ENCODE assay signal across 9 mouse cellular contexts in genomic region chr6:85302326-85303055, GRCm38 (mm10). TPM values are rescaled to one million over a fixed set of nuclear protein-coding genes. Genes with fewer than 3 reads are reported as not detected.
A peak's percentile ranks its signal among the peaks of the same experiment; 100 is the strongest.
DNase-seq lines count a peak whose midpoint lies in the region; ATAC-seq and TF ChIP-seq lines count a peak whose summit lies in the region.
"Had no signal": no experiment of that assay in that cellular context is flagged by ENCODE, and none has a peak within 500 bp of the region (broad histone marks: within the 10 kb centered on the region; RNA-seq: fewer than 3 reads in every experiment).

No protein-coding gene starts in this region.

- peak; percentile 53; the same call in 1 of the 2 replicates for ATAC-seq in intestine, embryonic 16.5 days
- ATAC-seq in intestine, postnatal 0 days, result no peak
- no peak for ATAC-seq in stomach, embryonic 14.5 days (ENCODE audit: insufficient number of reproducible peaks, insufficient read depth, low FRiP score, low read depth)

- no peak overlapping the region for H3K27ac ChIP-seq in intestine, embryonic 16.5 days (ENCODE audit: low read length)
- H3K27ac ChIP-seq in intestine, postnatal 0 days (ENCODE audit: low read depth, low read length), result no peak overlapping the region
- H3K27ac ChIP-seq in embryonic facial prominence, embryonic 10.5 days (replicated peaks), result peak overlapping the region; percentile 40; the same call in 1 of the 2 replicates
- 0 out of 2 replicates have a peak overlapping the region, but pooled peaks have one; percentile 11 for H3K27ac ChIP-seq in stomach, embryonic 14.5 days (ENCODE audit: low read length)
- H3K27ac ChIP-seq: neural tube, embryonic 12.5 days had no signal

- WGBS in intestine, embryonic 16.5 days, result 72% methylated on average over 3 of the region's 3 CpGs
- 76% methylated on average over 3 of the region's 3 CpGs for WGBS in intestine, postnatal 0 days
- WGBS in embryonic facial prominence, embryonic 10.5 days, result 63% methylated on average over 3 of the region's 3 CpGs
- 58% methylated on average over 3 of the region's 3 CpGs for whole genome bisulfite sequencing in stomach, embryonic 14.5 days

- H3K4me2 ChIP-seq in intestine, embryonic 16.5 days (ENCODE audit: low read depth, low read length), result no peak overlapping the region
- no peak overlapping the region for H3K4me2 ChIP-seq in intestine, postnatal 0 days (replicated peaks; ENCODE audit: low read depth)
- H3K4me2 ChIP-seq in stomach, embryonic 14.5 days (replicated peaks; ENCODE audit: low read depth, low read length), result no peak overlapping the region
- H3K4me2 ChIP-seq: neural tube, embryonic 12.5 days had no signal

- no peak for TF ChIP-seq CTCF in intestine, postnatal 0 days (IDR thresholded peaks at IDR 0.05; ENCODE audit: low read depth)

- H3K9me3 ChIP-seq in intestine, embryonic 16.5 days (ENCODE audit: control insufficient read depth, low read length), result no peaks in the 10 kb centered on the region
- no peaks in the 10 kb centered on the region for H3K9me3 ChIP-seq in intestine, postnatal 0 days (ENCODE audit: control insufficient read depth)
- no peaks in the 10 kb centered on the region for H3K9me3 ChIP-seq in embryonic facial prominence, embryonic 10.5 days
- no peaks in the 10 kb centered on the region for H3K9me3 ChIP-seq in stomach, embryonic 14.5 days (ENCODE audit: control insufficient read depth, low read depth, low read length)
- H3K9me3 ChIP-seq: neural tube, embryonic 12.5 days had no signal

- H3K36me3 ChIP-seq in intestine, embryonic 16.5 days (ENCODE audit: control insufficient read depth, insufficient read depth, low read length), result no peaks in the 10 kb centered on the region
- H3K36me3 ChIP-seq in intestine, postnatal 0 days (ENCODE audit: control insufficient read depth, insufficient read depth), result no peaks in the 10 kb centered on the region
- H3K36me3 ChIP-seq in embryonic facial prominence, embryonic 10.5 days (replicated peaks), result no peaks in the 10 kb centered on the region
- no peaks in the 10 kb centered on the region for H3K36me3 ChIP-seq in stomach, embryonic 14.5 days (ENCODE audit: control insufficient read depth, insufficient read depth, low read length)
- H3K36me3 ChIP-seq: neural tube, embryonic 12.5 days had no signal

- H3K27me3 ChIP-seq in intestine, embryonic 16.5 days (replicated peaks; ENCODE audit: control insufficient read depth, insufficient read depth, low read length), result no peaks in the 10 kb centered on the region
- no peaks in the 10 kb centered on the region for H3K27me3 ChIP-seq in intestine, postnatal 0 days (replicated peaks; ENCODE audit: control insufficient read depth, insufficient read depth, low read length)
- H3K27me3 ChIP-seq in embryonic facial prominence, embryonic 10.5 days (replicated peaks; ENCODE audit: low read depth, poor library complexity, severe bottlenecking), result no peaks in the 10 kb centered on the region
- H3K27me3 ChIP-seq in stomach, embryonic 14.5 days (ENCODE audit: control insufficient read depth, insufficient read depth, low read length), result no peaks in the 10 kb centered on the region
- H3K27me3 ChIP-seq: neural tube, embryonic 12.5 days had no signal

- DNase-seq in embryonic facial prominence, embryonic 10.5 days (ENCODE audit: low spot score), result no peak
- peak; percentile 56 to 69 for DNase-seq in heart, adult 9 months (ENCODE audit: low spot score in 2 of 2)
- peak; percentile 18 to 38 for DNase-seq in kidney, postnatal 4 days
- peak; percentile 63 for DNase-seq in lung, postnatal 10 days
- DNase-seq in thymus, postnatal 10 days (ENCODE audit: low spot score in 2 of 2), result no peak

- no peak overlapping the region for H3K9ac ChIP-seq in intestine, embryonic 16.5 days (ENCODE audit: low read depth, low read length)
- H3K9ac ChIP-seq in intestine, postnatal 0 days (ENCODE audit: low read depth, low read length), result no peak overlapping the region
- H3K9ac ChIP-seq in stomach, embryonic 14.5 days (replicated peaks; ENCODE audit: low read depth, low read length), result no peak overlapping the region
- H3K9ac ChIP-seq: neural tube, embryonic 12.5 days had no signal

- no peak overlapping the region for H3K4me3 ChIP-seq in intestine, embryonic 16.5 days (ENCODE audit: low read length)
- H3K4me3 ChIP-seq in intestine, postnatal 0 days (ENCODE audit: low read depth, low read length), result no peak overlapping the region
- H3K4me3 ChIP-seq in embryonic facial prominence, embryonic 10.5 days, result no peak overlapping the region
- H3K4me3 ChIP-seq in stomach, embryonic 14.5 days (ENCODE audit: low read depth, low read length), result no peak overlapping the region
- H3K4me3 ChIP-seq: neural tube, embryonic 12.5 days had no signal

- H3K4me1 ChIP-seq in intestine, embryonic 16.5 days (ENCODE audit: control insufficient read depth, insufficient read depth, low read length), result 0 out of 2 replicates have a peak, but pooled peaks cover 5% of the 10 kb centered on the region
- H3K4me1 ChIP-seq in intestine, postnatal 0 days (replicated peaks; ENCODE audit: control insufficient read depth, insufficient read depth, low read length), result no peaks in the 10 kb centered on the region; the same call in 1 of the 2 replicates
- peaks cover 11% of the 10 kb centered on the region for H3K4me1 ChIP-seq in embryonic facial prominence, embryonic 10.5 days
- 0 out of 2 replicates have a peak, but pooled peaks cover 7% of the 10 kb centered on the region for H3K4me1 ChIP-seq in stomach, embryonic 14.5 days (ENCODE audit: control insufficient read depth, insufficient read depth, low read length)

RNA-seq across cellular contexts. Expression of gene Sfxn5, which starts 30.7 kb away (rescaled TPM):
- polyA plus RNA-seq in intestine, embryonic 16.5 days (2015; fragmentation: Nextera tagmentation; extraction: Ambion mirVana), result 5.3 and 7.2 TPM in 2 replicates
- polyA plus RNA-seq in intestine, postnatal 0 days (2015; fragmentation: Nextera tagmentation; extraction: Ambion mirVana), result 3.2 and 3.4 TPM in 2 replicates
- 8.5 and 8.6 TPM in 2 replicates for polyA plus RNA-seq in embryonic facial prominence, embryonic 10.5 days (2016; fragmentation: Nextera tagmentation; extraction: Ambion mirVana)
- 13.0 and 14.0 TPM in 2 replicates for polyA plus RNA-seq in stomach, embryonic 14.5 days (2014; fragmentation: Nextera tagmentation; extraction: Ambion mirVana)

Comparison
In these comparisons a context has a peak if more than half of its experiments do, and no peak if none do; other contexts are left out.
1. H3K27ac ChIP-seq: peak in embryonic facial prominence, embryonic 10.5 days (single experiment) and stomach, embryonic 14.5 days (single experiment); none in intestine, embryonic 16.5 days (single experiment) and intestine, postnatal 0 days (single experiment).
2. DNase-seq: peak in heart, adult 9 months (2 of 2), kidney, postnatal 4 days (2 of 2) and lung, postnatal 10 days (single experiment); none in embryonic facial prominence, embryonic 10.5 days (single experiment) and thymus, postnatal 10 days (0 of 2).